Mouse (Mus musculus) megakaryocyte progenitor cell, adult 5-6 weeks (primary cell): ENCODE measurements at regions not wholly inside any gene's neighbourhood (a gene's known extent, or its start where the extent isn't known, plus 50 kb on each side); places are given as distances from the start of the nearest gene placed in this dataset.
"Not testable (repeated sequence)": the region's sequence is repeated elsewhere in the genome, so short reads cannot be mapped to it uniquely, and the experiment has no call there.

Experiments
- ATAC-seq: replicated peaks from 2 replicates; pipeline ENCODE4 v1.8.0; 2016; ENCODE audit warnings: mild to moderate bottlenecking, moderate TSS enrichment, inconsistent platforms; ENCODE audit not compliant: poor library complexity

DNA sequence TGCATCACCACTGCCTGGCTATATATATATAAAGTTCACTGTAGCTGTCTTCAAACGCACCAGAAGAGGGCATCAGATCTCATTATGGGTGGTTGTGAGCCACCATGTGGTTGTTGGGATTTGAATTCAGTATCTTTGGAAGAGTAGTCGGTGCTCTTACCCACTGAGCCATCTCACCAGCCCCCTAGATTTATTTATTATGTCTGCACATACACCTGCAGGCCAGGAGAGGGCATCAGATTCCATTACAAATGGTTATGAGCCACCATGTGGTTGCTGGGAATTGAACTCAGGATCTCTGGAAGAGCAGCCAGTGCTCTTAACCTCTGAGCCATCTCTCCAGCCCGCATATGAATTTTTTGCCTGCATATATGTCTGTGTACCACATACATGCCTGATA lies 120.4 kb upstream of the Haao start:
- not testable (repeated sequence) for ATAC-seq

DNA sequence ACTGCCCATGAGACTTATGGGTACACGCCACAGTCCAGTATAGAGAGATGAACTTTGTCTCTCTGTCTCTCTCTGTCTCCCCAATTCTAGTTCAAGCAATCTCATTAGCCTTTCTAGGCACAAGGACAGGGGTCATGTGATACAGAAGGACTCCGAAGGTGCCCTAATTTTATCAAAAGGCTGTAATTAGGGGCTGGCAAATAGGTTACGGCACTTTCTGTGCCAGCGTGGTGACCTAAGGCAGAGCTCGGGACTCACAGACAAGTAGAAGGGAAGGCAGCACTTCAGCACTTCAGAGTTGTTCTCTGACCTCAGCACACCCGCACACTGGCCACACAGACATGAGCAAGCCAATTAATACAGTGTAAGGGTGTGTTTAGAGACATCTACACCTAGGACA lies 119.2 kb upstream of the Haao start:
- no peak for ATAC-seq

DNA sequence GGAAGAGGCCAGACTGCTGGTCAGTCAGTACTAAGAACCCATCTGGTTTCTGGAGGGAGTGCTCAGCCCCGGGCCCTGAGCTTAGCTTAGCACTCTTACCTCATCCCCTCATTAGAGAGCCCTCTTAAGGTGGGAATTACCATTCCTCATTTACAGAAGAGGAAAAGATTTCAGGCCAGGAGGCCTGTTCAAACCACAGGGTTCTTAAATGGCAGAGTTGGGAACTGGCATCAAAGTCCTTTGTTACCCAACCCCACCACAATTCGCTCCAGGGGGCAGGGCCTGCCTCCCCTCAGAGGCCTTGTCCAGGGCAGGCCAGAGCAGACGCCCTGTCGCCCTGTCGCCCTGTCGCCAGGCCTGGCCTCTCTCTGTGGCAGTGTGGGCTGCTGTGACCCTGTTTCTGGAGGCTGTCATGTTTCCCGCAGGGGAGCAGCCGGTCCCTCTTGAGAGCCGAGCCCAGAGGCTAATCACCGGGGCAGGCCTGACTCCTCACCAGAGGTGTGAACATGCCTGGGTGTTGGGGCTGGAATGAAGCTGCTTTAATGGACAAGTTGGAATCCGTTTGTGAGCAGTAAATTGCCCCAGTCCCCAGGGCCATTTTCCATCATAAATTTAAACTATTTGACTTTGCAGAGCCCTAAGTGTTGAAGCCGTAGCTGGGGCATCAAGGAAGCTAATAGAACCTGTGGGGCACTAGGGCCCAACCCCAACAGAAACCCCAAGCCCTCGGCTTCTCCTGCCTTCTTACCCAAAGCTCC lies 116.9 kb upstream of the Haao start:
- 0 out of 2 replicates have a peak, but pooled peaks have one; percentile 8 for ATAC-seq

DNA sequence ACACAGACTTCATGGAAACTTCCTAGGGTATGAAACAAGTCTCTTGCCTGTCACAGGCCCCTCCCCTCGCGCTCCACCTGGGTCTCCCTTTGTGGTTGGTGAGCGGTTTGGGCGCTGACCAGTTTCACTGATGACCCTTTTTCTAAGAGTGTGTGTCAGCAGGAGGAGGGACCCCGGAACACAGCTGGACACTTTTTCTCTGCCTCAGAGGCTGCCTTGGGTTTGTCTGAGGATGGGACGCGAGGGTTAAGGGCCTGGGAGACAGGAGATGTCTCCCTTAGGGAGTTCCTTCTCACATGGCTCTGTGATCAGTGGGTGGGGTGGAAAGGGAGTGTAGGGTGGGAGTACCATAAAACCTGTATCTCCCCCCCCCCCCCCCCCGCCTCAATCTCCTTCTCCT lies 115.8 kb upstream of the Haao start:
- ATAC-seq, result no peak

DNA sequence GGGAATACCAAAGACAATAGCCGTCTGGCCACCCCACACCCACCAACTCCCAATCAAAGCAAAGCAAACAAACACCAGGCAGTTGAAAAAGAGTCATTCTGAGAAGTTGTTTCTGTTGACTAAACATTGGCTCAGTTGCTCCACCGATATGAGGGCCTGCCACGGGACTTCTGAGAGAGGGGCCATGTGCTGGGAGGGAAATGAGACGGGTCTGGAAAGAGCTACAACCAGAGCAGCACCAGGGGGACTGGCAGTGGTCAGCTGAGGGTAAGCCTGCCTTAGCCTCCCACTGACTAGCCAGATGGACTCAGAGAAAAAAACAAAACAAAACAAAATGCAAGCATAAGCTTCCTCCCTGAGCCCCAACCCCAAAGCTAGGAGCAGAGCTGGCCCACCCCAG lies 115.1 kb upstream of the Haao start:
- no peak for ATAC-seq

DNA sequence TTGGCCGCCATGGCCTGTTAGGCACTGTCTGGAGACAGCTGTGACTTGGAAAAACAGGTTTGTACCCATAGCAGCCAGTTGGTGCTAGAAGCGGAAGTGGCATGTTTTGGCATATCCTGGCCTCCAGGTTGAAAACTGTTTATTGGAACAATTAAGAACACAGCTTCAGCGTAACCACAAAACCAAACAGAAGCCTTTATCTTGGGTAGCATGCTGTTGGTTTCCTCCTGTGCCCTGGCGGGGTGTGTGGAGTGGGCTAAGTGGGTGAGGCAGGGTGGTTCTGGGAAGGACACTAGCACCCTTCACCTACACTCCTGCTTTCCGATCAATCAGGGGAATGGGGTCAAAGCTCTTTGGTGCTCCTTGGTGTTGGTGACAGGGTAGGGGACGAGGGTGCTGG lies 114.4 kb upstream of the Haao start:
- peak; percentile 69 for ATAC-seq

DNA sequence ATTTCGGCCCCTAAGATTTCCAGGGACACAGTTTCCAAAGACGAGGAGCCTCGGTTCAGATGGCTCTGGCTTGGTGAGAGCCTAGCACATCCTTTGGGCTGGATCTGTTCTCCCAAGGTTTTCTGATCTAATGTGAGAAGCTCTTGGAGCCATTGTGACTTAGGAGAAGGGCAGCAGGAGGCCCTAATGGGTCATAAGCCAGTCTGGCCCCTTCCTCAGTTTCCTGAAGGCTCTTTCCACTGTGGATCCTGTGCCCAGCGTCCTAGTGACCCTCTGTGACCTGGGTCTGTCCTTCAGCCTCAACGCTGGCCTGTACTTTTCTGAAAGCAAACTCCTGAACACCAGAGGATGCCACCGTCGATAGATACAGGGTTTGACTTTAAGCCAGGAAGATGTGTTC lies 113.1 kb upstream of the Haao start:
- no peak for ATAC-seq

DNA sequence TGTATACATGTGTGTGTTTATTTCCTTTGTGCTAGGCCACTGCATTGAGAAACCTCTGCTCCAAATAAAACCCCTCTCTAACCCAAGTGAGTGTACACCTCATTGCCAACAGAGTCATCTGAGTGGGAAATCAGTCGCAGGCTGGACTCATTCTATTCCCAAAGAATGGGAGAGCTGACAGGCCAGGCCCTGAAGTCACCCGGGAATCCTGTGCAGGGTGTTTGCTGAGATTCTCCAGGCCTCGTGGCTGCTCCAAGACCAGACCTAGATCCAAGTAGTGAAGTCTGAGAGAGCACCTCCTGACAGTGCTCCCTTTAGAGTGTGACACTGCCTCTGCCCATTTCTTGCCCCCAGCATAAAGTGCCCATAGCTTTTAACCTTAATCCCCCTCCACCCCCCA lies 112.4 kb upstream of the Haao start:
- ATAC-seq, result no peak

DNA sequence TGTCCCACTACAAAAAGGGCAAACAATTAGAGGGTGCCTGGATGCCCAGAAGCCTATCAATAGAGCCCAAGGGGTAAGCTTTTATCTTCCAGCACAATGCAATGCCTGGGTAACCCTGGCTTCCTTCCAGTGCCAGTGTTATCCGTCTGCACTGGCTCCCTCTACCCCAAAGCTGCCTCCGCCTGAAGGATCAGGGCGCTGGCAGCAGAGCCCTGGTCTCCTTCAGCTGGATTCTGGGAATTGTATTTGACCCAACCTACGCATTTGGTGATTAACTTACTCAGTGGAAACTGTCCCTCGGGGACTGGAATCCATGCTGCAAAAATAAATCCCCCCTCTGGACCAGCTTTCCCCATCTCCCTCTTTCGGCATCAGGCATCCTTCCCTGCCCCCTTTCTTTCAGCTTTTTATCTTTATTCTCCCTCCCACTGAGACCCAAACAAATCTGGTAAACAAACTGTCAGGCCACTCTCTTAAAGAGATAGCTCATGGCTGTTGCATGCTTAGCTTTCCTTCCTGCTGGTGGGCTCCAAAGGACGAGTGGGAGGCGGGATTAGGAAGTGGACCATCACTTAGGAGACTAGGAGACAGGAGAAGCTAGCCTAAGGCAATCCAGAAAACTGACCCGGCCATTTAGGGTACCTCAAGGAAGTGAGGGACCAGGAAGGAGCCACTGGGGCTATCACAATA lies 111.5 kb upstream of the Haao start:
- peak; percentile 42 for ATAC-seq

DNA sequence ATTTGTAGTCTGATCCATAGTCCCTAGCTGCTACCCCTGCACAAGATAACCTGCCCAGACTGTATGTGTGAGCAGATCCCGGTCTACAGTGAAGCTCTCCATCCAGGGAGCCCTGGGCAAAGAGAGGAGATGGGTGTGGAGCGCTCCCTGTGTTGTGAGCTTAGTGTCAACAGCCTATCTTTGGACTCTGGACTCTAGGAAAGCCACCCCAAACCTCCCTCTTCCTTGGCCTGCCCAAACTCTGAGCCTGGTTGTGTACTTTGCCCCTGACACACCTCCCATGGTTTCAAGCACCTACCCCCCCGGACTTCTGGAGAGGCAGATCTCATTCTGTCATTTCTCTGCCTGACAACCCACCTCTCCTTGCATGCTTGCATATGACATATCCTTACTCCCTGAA lies 110.9 kb upstream of the Haao start:
- no peak for ATAC-seq

DNA sequence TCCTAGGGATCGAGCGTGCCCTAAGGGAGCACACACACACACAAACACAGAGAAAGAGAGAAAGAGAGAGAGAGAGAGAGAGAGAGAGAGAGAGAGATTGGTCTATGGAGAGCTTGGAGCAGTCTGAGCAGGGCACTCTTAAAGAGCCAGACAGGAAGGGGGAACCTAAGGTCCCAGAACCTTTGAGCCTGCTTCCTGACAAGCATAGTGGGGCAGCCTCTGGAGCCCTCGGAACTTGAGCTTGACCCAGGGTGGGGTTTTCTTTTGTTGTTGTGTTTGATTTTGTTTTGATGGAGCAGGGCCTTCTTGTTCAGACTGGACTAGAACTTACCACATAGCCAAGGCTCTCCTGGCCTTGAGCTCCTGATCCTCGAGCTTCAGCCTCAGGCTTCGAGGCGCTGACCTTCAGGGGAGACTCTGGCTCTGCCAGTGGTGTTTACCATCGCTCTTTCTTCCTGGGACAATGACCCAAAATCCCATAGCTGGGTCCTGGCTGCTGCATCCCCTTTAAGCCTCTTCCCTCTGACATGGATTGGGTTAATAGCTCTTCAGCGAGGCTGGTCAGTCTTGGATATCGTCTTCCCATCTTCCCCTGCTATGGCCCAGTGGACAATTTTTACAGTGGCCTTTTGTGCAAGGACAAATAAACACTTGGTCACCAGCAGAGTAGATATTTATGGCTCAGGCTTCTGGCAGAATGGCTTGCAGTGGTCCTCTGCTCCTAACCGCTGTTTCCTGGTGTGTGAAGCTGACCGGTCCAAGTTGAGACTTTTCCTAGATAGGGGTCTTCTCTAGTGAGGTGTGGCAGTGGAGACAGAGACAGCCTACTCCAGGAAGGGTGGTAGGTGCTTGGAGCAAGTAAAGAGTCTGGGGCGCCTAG lies 110.1 kb upstream of the Haao start:
- ATAC-seq, result no peak

DNA sequence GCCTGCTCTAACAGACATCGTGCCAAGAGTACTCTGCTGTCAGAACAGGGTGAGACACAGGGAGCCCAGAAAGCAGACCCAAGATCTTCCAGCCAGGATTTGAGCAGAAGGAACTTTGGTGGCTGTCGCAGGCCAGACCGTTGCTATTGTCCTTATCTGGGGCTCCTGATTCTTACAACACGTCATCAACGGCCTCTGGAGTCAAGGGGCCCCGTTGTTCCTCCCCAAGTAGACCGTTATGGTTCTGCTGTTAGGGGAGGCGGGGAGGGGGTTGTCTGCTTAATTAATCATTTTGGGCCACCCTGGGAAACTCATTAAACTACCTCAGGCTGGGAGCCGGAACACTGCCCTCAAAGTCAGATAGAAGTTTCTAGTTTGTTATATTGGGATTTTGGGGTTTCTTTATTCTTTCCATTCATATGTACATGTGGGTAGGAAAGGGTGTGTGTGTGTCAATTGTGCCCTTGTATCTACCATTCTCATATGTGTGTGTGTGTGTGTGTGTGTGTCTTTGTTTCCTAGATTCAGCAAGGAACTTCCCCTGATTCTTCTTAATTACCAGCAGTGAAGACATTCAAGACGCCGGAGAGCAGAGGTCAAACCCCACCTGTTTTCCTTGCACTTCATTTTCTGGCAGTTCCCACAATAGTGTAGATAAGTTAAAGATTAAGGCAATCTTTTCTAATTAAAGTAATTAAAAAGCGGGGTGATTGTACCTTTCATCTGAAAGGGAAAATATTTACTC lies 109.2 kb upstream of the Haao start:
- ATAC-seq, result peak; percentile 56

DNA sequence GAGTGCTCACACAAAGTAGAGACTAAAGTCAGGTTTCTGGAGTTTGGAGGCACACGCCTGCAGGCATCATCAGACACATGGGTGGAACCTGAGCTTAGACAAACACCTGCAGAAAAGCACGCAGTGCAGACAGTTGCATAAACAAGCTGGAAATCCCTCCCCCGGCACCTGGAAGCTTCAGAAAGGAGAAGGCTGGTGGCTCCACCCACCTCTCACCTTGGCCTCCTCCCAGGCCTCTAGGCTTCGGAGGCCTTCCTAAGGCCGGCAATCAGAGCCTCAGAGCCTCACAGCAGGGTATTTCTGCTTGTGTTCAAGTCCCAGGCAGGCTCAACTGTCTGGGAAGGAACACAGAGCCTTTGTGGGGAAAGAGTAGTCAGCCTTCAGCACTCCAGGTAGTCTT lies 108.2 kb upstream of the Haao start:
- no peak for ATAC-seq

DNA sequence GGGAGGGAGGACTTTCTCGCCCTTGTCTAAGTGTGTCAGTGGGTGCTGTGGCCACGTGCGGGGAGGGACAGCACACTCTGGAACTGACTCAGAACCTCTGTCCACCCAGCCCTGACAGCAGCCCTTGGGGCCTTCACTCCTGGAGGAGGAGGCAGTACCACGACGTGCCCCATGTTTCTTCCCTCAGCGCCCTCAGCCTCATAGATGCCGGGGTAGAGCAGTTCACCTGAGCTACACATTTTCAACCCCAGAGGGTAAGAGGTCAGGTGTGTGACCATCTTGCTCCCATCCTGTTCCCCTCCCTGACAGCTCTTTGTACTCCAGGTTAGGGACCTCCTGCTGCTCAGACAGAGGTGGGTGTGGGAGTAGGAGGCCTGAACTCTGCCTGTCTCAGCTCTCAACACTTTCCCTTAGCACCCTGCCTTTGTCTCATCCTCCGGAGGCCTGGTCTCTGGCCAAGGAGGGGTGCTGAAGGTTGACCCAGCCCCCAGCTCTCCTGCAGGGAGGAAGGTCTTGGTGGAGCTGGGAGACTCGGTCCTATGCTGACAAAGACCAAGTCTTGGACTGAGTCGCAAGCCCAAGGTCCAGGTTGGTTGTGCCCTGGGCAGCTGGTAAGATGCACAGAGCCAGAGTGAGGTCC lies 107.4 kb upstream of the Haao start:
- ATAC-seq, result no peak

DNA sequence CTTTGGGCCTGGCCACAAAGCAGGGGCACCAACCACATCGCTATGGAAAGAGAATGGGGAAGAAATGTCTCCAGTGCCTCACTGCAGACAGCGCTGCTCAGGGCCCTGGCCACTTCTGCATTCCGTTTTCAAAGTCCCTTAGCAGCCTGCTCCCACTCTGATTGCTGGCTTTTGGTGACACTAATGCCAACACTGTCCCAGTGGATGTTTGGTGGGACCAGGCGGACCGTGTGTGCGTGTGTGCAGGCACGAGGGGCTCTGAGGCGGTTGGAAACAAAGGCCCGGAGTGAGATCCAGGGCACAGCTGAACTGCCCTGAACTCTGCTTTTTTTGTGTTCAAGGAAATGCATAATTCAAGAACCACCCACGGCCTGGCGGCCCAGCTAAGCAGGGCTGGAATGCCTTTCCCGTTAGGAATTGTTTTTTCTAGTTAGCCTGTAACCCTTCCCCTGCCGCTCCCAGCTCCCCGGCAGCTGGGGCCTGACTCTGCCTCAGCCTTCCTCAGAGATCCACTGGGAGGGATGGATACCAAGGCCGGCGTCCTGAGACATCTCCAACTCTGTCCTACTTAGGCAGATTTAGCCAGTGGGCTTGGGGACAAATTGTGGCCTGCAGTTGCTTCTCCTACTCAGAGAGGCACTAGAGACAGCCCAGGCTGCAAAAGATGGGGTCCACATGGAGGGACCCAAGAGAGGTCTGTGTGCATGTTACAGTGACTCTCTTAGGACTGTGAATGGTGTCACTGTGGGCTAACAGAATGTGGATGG lies 106.7 kb upstream of the Haao start:
- peak; percentile 32 for ATAC-seq

DNA sequence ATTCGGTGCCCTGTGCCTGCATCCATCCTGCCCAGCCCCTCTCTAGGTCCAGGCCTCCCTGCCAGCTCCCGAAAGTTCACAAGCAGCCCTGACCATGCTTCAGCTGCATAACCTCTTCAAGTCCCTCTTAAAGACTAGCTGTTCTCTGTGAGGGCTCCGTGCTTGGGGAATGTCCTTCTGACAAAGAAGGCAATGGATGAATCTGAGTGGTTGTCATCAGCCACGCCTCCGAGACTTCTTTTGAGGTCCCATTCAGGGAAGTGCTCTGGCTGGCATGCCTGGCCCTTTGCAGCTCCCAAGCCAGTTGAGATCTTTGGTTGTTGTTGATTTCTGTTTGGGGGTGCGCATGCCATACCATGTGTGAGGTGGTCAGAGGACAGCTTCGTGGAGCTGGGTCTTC lies 105.9 kb upstream of the Haao start:
- no peak for ATAC-seq

DNA sequence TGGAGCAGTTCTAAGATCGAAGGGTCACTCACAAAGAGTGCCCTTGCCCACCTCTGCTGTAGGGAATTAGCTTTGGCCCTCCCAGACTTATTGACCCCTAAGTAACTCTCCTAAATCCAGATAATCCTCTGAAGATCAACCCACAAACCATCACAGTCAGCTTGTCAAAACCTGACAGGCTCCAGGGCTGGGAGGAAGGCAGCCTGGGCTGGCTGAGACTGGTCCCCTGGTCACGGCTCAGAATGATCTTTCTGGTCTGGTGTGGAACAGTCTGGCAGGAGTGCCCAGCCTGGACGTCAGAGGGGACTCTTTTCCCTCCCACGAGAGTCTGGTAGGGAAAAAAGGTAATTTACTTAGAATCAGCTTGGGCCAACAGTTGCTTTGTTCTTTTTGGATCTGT lies 99.0 kb upstream of the Haao start:
- no peak for ATAC-seq

DNA sequence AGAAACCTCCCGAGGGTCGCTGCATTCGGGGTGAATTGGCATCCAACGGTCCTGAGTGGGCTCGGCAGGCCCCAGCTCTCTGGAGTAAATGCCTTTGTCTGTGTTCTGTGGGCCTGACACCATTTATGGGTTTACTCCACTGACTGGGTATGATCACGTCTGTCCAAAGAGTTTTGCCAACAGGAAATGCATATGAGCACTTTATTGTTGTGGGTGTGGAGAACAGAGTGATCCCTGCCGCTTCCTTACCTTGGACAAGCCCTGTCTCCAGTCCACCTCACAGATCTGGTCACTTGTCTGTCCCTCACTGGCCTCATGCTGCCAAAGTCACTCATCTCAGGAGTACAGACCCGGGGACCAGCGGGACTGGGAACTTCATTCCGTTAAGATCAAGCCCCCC lies 91.6 kb upstream of the Haao start:
- ATAC-seq, result no peak

DNA sequence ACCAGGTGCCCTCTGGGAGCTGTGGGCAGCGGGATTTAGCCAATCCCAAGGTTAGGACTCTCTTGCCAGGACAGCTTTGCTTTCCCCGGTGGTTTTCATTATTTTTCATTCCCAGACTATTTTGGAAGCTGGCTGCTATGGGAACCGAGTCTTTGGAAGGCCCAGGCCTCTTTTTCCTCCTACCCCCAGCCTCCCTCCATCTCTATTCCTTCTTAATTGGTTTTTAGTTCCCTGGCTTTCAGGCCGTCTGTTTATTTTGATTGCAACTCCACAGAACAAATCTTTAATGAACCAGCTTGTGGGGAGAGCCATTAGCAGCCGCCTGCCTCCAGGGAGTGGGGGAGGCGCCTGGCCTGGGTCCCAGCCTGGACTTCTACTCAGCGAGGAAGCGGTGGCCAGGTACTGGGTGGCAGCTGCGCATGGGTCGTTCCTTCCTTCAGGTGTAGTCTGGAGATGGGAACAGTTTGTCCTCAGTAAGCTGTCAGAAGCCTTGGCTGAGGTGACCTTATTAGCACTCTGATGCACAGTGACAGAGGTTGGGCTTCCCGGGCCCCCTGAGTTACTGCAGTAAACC lies 91.0 kb upstream of the Haao start:
- ATAC-seq, result no peak

DNA sequence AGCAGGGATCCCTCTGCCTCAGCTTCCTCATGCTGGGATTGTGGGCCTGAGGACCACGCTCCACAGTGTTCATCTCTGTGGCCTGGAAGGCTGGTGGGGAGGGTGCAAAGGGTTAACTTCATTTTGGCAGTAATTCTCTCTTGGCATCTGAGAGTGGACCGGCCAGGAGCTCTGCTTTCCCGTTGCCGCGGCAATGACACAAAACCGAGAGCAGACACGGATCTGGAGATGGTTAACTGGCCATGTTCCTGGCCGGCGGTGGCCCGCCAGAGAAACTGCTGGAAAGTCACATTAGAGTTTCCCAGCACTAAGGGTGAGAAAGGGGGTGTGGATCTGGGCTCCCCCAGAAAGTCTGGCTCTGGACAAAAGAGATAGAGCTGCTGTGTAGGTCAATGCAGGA lies 89.8 kb upstream of the Haao start:
- no peak for ATAC-seq
